Mouse (Mus musculus): ENCODE data around the gene Camk1d. TPM values are rescaled to one million over a fixed set of nuclear protein-coding genes. Genes with fewer than 3 reads are reported as not detected.
"Not testable (repeated sequence)": the region's sequence is repeated elsewhere in the genome, so short reads cannot be mapped to it uniquely, and the experiment has no call there.

Gene Camk1d
- total RNA-seq, 2 experiments from 2014 or later, result 97.7 to 107 TPM

GRCm38 (mm10) chr2:5595356-5596191 lies 118.7 kb downstream of the Camk1d start:
- DNase-seq (ENCODE audit: low spot score in 2 of 2), result no peak
- intact Hi-C loops (cut with DNase I), result no loop called here

GRCm38 (mm10) chr2:5592461-5593136 lies 121.7 kb downstream of the Camk1d start:
- no peak for DNase-seq (ENCODE audit: low spot score in 2 of 2)
- intact Hi-C loops (cut with DNase I), result no loop called here

GRCm38 (mm10) chr2:5590074-5590473 lies 124.2 kb downstream of the Camk1d start:
- intact Hi-C loops (cut with DNase I), result no loop called here
- no peak for DNase-seq (ENCODE audit: low spot score in 2 of 2)

DNA sequence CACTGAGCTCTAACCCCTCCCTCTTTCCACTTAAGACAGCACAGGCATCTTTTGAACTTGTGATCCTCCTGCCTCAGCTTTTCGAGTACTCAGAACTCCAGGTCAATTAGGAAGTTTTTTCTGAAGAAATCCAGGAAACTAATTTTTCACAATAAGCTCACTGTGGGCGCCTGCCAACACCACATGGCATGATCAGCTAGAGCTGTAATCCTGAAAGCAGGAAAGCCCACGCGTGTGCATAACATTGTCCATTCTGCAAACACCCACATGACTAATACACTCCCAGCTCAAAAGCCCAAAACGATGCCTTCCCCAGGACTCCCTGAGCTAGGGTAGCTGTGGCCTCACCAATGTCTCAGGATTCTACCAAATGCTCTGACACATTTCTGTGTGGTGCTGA lies 125.2 kb downstream of the Camk1d start:
- intact Hi-C loops (cut with DNase I), result no loop called here
- no peak for DNase-seq (ENCODE audit: low spot score in 2 of 2)

GRCm38 (mm10) chr2:5588329-5588982 lies 125.9 kb downstream of the Camk1d start:
- intact Hi-C loops (cut with DNase I), result no loop called here
- DNase-seq (ENCODE audit: low spot score in 2 of 2), result no peak

- intact Hi-C loops (cut with DNase I), result no loop called here
Measured at GRCm38 (mm10) chr2:5584318-5585027, 129.8 kb downstream of the Camk1d start.

DNA sequence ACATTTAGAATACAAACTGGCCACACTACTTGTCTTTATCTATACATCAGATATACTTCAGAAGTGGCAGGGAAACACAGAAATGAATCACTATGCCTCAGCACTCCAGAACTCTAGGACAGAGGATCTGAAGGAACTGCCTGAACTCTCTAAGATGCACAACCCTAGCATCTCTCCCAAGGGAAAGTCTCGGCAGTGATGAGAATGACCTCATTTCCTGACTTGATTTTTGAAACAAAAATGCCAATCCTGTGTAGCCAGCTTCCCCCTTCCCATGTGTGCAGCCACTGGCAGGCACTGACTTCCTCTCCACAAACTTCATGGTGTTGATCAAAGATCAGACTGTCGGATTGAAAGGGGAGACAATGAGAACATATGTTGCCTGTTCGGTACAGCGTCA lies 134.9 kb downstream of the Camk1d start:
- intact Hi-C loops (cut with DNase I), result no loop called here
- DNase-seq (ENCODE audit: low spot score in 2 of 2), result no peak

More at GRCm38 (mm10) chr2:5584318-5585027, 129.8 kb downstream of the Camk1d start:
- no peak for DNase-seq (ENCODE audit: low spot score in 2 of 2)

DNA sequence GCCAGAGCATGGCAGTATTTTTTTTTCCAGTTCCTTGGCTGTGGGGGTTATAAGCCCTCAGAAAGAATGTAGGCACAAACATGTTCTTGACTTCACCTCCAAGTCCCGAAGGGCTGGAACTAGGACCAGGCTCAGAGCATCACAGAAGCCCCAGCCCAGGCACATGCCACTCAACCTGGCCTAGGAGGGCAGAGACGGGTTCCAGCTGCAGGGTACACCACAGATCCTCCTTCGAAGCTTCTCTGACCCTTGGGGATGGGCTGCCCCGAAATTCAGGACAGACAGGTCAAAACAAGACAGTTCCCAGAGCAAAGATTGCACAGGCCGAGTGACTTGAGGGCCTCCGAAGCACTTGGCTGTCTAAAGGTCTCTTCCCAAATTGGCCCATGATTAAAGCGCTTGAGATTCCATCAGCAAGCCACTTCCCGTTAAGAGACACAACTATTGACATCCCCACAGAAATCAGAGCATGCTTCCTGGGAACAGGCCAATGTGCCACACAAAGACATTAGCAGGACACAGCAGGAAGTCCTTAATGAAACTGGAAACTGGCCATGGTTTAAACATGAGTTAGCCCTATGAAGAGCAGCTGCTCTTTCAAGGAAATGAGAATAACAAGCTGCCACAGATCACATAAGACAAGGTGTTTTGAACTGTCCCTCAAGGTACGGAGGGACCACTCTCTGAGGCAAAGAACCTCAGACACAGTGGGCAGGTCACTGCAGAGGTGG lies 136.8 kb downstream of the Camk1d start:
- intact Hi-C loops (cut with DNase I), result no loop called here
- DNase-seq (ENCODE audit: low spot score in 2 of 2), result no peak

DNA sequence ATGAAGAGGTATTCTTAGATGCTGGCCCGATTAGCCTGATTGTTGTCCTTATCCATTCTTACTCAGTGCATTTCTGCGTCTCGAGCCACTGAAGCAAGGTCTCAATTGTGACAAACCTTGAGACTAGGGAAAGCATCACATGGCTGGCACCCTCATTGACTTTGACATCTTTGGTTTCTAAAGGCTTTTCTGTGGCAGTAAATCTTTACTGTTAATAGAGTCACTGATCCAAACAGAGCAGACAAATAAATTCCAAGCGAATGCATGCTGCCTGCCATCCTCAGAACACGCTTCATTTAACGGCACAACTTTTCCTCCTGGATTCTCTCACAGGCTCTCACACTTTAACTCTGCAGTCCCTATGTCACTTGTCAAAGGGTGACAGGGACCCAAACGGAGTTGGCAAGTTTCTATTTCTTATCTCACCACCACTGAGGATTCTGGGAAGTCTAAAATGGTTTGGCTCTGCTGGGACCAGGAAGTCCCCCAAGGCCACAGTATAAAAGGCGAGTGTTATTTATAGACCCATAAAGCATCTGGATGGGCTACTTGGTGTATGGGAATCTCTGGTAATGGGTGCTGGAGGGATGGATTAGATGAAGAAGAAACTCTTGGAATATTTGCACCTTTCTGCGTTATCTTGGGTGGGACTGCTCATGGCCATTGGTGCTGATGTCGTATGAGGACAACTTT lies 141.9 kb downstream of the Camk1d start:
- DNase-seq (ENCODE audit: low spot score in 2 of 2), result no peak
- intact Hi-C loops (cut with DNase I), result no loop called here

GRCm38 (mm10) chr2:5566611-5567010 lies 147.7 kb downstream of the Camk1d start:
- DNase-seq (ENCODE audit: low spot score in 2 of 2), result no peak
- intact Hi-C loops (cut with DNase I), result no loop called here

GRCm38 (mm10) chr2:5563685-5564084 lies 150.6 kb downstream of the Camk1d start:
- no peak for DNase-seq (ENCODE audit: low spot score in 2 of 2)
- intact Hi-C loops (cut with DNase I), result no loop called here

DNA sequence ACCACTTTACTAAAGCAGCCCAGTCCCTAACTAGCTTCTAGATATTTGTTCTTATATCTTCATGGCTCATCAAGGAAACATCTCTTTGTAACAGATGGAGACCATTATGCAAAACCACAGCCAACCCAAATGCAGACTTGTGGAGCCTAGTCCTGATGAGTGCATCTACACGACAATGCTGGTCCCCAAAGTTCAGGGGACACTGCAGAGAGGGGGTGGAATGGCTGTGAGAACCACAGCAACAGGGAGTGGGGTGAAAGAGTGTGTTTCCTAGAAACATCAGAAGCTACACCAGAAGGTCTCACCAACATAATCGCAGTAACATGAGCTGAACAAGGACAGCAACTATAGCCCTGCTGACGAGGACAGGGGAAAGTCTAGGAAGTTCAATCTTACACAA lies 152.9 kb downstream of the Camk1d start:
- DNase-seq (ENCODE audit: low spot score in 2 of 2), result no peak
- intact Hi-C loops (cut with DNase I), result no loop called here

- peak; percentile 58 to 59 for DNase-seq (ENCODE audit: low spot score in 2 of 2)
- intact Hi-C loops (cut with DNase I), result no loop called here
Measured at GRCm38 (mm10) chr2:5553264-5553663, 161.1 kb downstream of the Camk1d start.

GRCm38 (mm10) chr2:5551758-5552255 lies 162.5 kb downstream of the Camk1d start:
- no peak for DNase-seq (ENCODE audit: low spot score in 2 of 2)
- intact Hi-C loops (cut with DNase I), result no loop called here

- intact Hi-C loops (cut with DNase I), result no loop called here
- no peak for DNase-seq (ENCODE audit: low spot score in 2 of 2)
Measured at GRCm38 (mm10) chr2:5549334-5549733, 165.0 kb downstream of the Camk1d start.

GRCm38 (mm10) chr2:5548872-5549271 lies 165.4 kb downstream of the Camk1d start:
- DNase-seq (ENCODE audit: low spot score in 2 of 2), result peak; percentile 39 to 45
- intact Hi-C loops (cut with DNase I), result no loop called here

DNA sequence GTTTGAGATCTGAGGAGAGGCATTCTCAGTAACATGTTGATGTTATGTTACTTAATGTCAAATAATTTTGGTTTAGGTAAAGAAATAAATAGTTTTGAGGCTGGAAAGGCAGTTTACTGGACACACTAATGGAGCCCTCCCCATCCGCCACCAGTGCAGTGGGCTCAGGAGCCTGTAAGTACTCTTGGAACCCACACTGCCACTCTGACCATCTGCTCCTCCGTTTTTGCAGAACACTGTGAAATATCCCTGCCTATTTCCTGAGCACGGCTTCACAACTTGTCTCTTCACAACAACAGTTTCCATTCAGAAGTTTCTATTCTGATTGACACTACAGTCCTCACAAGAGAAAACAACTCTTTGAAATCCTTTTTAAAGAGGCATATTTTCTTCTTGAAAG lies 173.4 kb downstream of the Camk1d start:
- peak; percentile 33 to 36 for DNase-seq (ENCODE audit: low spot score in 2 of 2)
- intact Hi-C loops (cut with DNase I), result no loop called here

DNA sequence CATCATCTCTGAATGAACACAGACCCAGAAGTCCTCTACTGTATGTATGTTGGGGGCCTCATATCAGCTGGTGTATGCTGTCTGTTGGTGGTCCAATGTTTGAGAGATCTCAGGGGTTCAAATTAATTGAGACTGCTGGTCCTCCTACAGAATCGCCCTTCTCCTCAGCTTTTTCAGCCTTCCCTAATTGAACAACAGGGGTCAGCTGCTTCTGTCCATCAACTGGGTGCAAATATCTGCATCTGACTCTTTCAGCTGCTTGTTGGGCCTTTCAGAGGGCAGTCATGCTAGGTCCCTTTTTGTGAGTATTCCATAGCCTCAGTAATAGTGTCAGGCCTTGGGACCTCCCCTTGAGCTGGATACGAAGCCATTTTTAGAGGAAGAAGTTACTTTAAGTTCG lies 174.4 kb downstream of the Camk1d start:
- intact Hi-C loops (cut with DNase I); DNase-seq (ENCODE audit: low spot score in 2 of 2): not testable (repeated sequence)

Data from left cerebral cortex, postnatal 14 days (tissue).